Mouse (Mus musculus): Measurements from ENCODE around the gene Arf1.
"Not testable (repeated sequence)": the region's sequence is repeated elsewhere in the genome, so short reads cannot be mapped to it uniquely, and the experiment has no call there.

The Arf1 gene

DNA sequence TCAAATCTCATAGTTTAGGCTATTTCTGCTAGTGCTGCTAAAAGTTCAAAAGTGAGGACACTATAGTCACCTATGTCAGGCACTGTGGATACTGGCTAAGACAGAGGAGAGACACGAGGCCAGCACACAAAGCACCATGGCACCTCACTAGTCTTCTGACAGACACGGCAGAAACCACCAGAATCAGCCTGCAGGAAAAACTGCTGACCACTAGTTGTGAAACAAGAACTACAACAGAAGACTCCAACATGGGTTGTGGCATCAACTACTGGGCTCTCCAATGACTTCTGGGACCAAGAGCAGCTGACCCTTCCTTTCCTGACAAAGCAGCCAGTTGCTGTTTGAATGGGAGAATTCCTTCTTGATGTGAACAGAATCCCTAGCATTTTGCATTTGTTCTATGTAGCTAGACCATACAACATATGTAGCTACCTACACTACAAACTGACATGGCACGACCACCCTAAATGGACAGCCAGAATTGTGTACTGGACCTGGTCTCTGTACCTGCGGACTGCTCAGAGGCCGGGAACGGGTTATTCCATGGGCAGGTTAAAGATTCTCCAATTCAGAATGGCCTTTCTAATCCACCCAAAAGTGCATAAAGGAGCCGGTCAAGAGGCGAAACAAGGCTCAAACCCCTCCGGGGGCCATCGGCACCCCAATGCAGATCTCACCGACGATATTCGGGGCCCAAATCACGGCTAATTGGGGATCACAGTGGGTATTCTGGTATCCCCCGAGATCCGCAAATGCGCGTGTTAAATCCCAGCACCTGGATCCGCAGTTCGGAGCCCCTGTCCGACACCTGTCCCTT, 1.1 kb downstream of the Arf1 start:
- no peak for ATAC-seq (ENCODE audit: low TSS enrichment)

DNA sequence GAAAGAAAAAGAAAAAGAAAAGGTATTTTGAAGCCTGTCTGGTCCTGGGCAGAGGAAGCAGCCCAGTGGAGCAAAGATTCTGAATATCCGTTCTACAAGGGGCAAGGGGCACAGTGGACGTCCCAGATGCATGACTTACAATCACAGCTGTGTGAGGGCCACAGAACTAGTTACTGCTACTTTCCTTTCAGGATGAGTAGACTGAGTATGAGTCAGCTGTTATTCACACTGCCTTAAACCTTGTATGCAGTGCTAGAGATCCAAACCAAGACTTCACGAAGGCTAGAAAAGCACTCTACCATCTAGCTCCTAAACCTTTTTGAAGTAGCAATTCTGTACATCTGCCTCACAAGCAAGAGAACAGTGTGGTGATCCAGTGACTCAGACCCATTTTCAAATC, 1.8 kb downstream of the Arf1 start:
- no peak for ATAC-seq (ENCODE audit: low TSS enrichment)

DNA sequence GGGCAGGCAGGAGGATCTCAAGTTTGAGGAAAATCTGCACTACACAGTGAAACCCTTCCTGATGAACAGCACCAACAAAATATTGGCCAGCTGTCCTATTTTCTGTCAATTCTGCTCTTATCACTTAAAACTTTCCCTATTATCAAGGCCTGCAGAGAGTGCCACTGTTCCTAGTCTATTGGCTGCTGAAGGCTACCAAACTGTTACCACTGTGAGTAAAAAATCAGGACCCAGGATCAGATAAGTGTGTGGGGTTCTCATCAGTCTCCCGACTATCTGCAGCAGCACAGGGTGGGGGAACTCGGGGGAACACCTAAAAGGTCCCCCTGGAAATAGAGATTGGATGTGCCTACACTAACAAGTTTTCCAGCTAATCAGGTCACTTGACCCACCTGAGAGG, 2.9 kb downstream of the Arf1 start:
- ATAC-seq (ENCODE audit: low TSS enrichment) = no peak

- ATAC-seq (ENCODE audit: low TSS enrichment) = no peak
These were observed 3.6 kb downstream of the Arf1 start for GRCm38 (mm10) chr11:59224470-59224869.

DNA sequence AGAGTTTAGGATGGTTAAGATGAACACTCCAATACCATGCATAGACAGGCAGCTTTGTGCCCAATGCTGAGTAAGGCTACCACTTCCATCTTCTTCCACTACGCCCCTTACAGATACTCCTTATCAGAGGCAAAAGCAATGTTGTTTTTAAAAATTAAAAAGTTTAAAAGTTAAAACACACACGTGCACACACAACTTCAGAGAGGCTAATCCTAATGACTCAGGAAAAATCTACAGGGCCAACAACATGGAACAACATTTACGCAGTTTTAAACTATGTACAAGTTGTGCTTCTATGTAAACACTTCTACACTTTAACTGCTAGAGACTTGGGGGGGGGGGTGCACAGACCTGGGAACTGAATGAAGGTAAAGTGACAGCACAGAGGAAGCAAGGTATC, 4.0 kb downstream of the Arf1 start:
- ATAC-seq (ENCODE audit: low TSS enrichment) = no peak

- no peak for ATAC-seq (ENCODE audit: low TSS enrichment)
These were observed 5.8 kb downstream of the Arf1 start for GRCm38 (mm10) chr11:59222306-59222705.

DNA sequence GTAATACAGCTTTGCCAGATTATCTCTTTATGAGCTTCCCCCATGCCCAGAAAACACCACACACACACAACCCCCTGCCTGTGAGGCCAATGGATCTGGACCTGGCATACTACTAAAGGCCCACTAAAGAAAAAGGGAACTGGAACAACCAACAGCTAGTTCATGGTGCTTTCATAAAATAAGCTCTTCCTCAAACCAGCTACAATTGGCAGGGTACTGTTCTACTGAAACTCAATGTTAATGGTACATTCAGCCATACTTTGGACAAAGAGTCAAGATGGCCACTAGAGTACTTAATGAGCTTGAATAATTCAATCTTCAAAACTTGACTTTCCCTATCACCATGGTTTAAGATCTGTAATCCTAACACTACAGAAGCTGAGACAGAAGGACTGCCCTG, 6.5 kb downstream of the Arf1 start:
- ATAC-seq (ENCODE audit: low TSS enrichment) = no peak

DNA sequence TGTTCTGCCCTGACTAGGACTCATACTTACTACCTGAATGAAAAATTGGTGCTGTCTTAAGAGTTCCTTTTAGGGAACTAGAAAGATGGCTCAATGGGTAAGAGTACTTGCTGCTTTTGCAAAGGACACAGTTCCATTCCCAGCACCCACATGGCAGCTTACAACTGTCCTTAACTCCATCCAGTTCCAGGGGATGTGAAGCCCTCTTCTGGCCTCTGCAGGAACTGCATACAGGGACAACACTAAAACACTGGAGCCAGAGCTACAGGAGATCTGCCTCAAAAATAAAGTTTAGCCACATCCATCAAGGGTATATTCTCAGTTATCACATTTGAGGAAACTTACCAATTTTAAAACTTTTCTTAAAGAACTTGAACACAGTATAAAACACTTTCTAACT, 9.0 kb downstream of the Arf1 start:
- no peak for ATAC-seq (ENCODE audit: low TSS enrichment)

DNA sequence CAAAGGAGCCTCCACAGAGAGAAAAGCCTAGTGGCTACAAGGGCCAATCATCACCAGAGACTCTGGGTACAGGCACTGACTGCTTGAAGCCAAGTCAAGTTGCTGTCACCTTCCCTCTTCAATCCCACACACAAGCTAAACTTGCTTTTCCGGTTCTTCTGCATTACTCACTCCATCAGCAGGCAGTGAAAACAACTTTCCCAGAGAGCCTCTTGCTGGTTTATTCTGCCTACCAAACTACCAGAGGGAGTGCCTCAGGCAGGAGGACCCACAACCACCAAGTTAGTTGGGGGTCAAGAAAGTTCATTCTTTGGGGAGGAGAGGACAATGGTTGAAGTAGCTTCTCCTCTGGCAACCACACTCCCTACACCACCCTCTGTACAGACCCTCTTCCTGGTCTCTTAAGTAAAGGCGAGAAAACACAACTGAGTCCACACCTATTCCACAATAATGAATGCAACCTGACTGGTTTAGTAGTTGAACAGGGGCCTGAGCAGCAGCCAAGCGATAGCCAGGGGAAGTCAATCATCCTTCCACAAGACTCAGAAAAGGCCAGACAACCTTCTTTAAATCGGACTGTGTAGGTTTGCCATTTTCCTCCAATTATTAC, 9.6 kb downstream of the Arf1 start:
- ATAC-seq (ENCODE audit: low TSS enrichment) = peak; percentile 66; the same call in 1 of the 2 replicates

- peak; percentile 83 for ATAC-seq (ENCODE audit: low TSS enrichment)
These were observed 11.1 kb downstream of the Arf1 start for GRCm38 (mm10) chr11:59216955-59217354.

- no peak for ATAC-seq (ENCODE audit: low TSS enrichment)
These were observed 15.1 kb downstream of the Arf1 start for GRCm38 (mm10) chr11:59212892-59213494.

GRCm38 (mm10) chr11:59212320-59212719, 15.8 kb downstream of the Arf1 start:
- ATAC-seq (ENCODE audit: low TSS enrichment) = not testable (repeated sequence)

DNA sequence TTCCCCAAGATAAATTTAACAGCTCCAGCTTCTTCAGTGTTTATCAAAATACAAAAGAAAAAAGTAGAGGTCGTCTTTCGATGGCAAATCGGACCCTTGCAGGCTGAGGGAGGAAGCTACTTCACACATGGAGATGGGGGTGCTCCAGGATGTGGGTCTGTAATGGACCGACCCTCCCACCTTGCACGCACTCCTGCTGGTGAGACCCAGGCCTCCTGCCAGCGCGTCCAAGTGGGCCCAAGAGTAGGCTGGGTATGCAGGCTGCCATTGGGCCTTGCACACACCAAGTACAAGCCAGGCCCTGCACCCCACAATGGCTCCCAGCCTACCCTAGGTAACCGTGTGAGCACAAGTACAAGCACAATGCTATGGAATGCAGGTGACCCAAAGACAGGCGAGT, 16.5 kb downstream of the Arf1 start:
- ATAC-seq (ENCODE audit: low TSS enrichment) = not testable (repeated sequence)

DNA sequence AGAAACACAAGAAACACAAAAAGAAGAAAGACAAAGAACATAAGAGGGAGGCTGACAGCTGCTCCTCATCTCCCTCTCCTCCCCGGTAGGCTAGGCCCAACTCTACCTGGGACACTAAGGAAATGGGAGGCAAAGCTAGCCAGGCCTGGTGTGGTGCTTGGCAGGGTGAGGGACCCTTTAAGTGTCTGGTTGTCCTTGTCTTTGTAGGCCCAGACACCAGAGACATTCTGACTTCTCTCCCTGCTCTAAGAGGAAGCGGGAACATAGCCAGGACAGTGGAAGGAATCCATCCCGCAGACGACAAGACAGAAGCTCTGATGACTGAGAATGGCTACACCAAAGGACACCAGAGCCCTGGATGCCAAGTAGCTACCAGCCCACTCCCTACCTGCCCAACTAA, 18.1 kb downstream of the Arf1 start:
- no peak for ATAC-seq (ENCODE audit: low TSS enrichment)

- ATAC-seq (ENCODE audit: low TSS enrichment) = no peak
These were observed 18.5 kb downstream of the Arf1 start for GRCm38 (mm10) chr11:59209580-59209979.

GRCm38 (mm10) chr11:59209003-59209441, 19.0 kb downstream of the Arf1 start:
- ATAC-seq (ENCODE audit: low TSS enrichment) = peak; percentile 50

DNA sequence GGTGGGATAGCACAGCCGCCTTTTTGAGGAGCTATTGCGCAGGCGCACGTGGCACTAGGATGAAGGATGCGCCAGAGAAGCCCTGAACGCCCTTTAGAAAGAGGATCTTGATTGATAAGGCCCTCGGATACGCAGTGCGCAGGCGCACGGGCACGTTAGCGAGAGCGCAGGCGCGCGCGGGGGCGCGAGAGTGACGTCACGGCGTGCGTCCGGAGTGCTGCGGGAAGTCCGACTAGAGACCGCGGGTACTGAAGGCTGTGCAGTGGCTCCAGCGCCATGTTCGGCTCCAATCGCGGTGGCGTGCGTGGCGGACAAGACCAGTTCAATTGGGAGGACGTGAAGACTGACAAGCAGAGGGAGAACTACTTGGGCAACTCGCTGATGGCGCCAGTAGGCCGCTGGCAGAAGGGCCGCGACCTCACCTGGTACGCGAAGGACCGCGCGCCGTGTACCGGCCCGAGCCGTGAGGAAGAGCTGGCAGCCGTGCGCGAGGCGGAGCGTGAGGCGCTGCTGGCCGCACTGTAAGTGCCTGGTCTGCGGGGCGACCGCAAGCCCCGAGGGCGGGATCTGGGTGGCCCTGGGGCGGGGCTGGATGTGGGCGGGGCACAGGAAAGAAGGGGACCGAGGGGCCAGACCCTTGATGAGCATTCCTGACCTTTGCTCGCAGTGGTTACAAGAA, 19.8 kb downstream of the Arf1 start, which contains the start of gene 2310033P09Rik:
2310033P09Rik (plus strand) TSS at position 169 of the 679 bp plus-strand sequence.
- ATAC-seq (ENCODE audit: low TSS enrichment) = peak; percentile 79

DNA sequence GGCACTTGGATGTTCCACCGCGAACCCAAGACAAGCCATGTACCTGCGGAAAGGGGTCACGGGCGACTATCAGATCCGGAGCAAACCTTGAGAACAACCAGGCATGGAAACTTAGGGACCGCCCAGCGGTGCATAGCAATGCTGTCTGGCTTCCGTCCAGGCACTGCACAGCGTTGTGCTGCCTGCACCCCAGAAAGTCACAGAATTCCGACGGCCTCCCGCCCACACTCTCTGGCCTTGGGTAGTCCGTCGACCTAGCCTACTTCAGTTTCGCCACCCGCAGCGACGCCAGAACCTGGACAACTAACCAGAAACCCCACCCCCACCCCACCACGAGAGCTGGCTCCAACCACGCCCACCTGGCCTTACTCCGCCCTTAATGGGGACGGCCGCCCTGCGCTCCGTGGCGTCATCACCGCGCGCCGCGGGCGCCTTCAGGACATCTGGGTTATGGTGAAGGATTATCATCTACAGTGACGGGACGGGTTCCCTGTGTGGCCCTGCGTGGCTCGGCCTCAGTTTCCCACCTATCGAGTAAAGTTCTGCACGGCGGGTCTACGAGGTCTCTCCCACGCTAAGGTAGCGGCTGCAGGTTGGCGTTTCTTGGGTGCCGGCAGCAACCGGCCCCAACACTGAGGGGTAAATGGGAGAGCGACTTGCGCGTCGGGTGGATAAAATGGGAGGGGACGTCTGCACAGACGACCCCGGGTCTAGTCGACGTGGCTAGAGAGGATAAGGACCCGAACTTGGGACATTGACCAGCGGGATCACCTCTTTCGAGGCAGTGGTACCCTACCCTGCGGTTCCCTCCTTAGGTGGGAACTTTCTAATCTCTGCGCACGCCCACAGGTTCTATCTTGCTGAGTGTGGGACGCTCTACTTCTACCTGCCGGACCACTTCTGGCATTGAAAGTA, 25.7 kb downstream of the Arf1 start, which contains the start of gene Mrpl55:
Mrpl55 (plus strand) TSS at position 406 of the 915 bp plus-strand sequence.
- ATAC-seq (ENCODE audit: low TSS enrichment) = peak; percentile 83

DNA sequence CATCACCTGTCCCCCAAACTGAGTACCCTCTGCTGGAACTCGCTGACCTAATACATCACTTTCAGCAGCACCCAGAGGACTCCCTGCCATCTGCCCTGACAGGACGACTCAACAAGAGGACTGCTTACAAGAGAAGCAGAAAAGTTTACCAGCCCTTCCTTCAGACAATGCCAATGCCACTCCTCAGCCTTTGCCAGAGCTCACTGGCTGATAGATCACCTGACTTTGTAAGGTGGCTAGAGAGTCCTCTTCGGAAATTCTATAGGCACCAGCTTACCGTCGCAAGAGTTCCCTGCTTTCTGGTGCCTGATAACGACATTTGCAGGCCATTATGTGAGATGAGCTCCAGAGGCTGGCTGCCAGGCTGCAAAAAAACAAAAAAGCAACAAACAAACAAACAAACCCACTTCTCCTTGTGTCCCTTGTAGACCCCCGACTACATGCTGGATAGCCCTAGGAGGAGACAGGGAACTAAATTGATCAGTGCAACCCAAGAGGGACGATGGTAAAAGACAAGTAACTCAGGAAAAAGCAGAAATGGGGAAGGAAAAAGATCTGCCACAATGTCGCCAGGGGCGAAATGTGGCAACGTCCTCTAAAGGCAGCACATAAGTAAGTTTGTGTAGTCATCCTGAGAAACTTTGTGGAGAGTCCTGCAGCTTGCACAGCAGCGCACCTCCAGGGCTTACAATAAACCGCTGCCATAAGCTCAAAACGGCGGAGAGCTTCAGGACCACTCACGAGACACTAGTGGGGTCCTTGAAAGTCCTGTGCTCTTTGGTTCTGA, 26.7 kb downstream of the Arf1 start:
- ATAC-seq (ENCODE audit: low TSS enrichment) = 0 out of 2 replicates have a peak, but pooled peaks have one; percentile 3

GRCm38 (mm10) chr11:59196230-59196629, 31.8 kb downstream of the Arf1 start:
- no peak for ATAC-seq (ENCODE audit: low TSS enrichment)

All from frontal cortex, adult (tissue).